Mouse (Mus musculus): ENCODE measurements around the gene Irf6.

DNA sequence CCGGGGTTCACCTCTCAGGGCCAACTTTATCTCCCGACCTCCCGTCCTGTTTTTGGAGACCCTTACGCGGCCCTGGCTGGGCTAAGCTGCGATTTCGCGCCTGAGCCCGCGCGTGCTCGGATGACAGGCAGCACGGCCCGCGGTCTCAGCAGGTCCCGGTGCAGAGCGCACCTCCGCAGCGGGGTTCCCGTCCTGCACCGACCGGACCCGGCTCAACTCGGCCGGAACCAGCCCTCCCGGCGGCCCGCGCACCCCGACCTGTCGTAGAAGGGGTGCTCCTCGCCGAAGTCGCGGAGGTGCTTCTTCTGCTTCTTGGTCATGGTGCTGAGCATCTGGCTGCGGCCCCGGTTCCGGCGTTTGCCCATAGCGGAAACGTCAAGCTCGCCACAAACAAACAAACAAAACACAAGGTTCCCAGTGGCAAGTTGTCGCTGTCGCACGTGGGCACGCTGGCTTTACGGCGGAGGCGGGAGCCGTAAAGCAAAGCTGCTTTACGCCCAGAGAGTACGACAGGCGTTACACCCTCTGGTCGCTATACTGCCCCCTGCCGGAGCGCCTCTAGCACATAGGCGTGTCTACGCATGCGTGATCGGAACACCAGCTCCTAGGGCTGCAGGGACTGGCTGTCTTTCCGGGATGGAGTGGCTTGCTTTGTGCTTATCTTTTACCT, 23.0 kb upstream of the Irf6 start, which contains the start of gene Diexf:
- TF ChIP-seq POLR2A (IDR thresholded peaks at IDR 0.05; ENCODE audit: low read depth, low read length) (peak; percentile 92), CTCF (IDR thresholded peaks at IDR 0.05; ENCODE audit: borderline replicate concordance, insufficient read depth, low read length) (peak; percentile 86)

All from embryonic fibroblast, embryonic 13.5 days (primary cell).